Mouse (Mus musculus): ENCODE data around the gene Bmx. TPM values are rescaled to one million over a fixed set of nuclear protein-coding genes. Genes with fewer than 3 reads are reported as not detected.
A peak's percentile ranks its signal among the peaks of the same experiment; 100 is the strongest.

Gene Bmx
- 0.50 and 0.59 TPM in 2 replicates for polyA plus RNA-seq (2014; fragmentation: Nextera tagmentation; extraction: Ambion mirVana)

GRCm38 (mm10) chrX:164258057-164258456 is at the start of gene Bmx:
Gene Bmx (minus strand): TSS chrX:164258193.
- H3K4me3 ChIP-seq (replicated peaks; ENCODE audit: low read length), result no peak within 1 kb of the TSS
- 72% methylated on average over 8 of the region's 8 CpGs for WGBS

GRCm38 (mm10) chrX:164306250-164306649 is 48.3 kb upstream of the Bmx start:
- Histone ChIP-seq H3K4me2 (replicated peaks) (no peak overlapping the region), H3K27me3 (ENCODE audit: control insufficient read depth, insufficient read depth, low read length) (no peaks in the 10 kb centered on the region), H3K4me1 (replicated peaks; ENCODE audit: control insufficient read depth, insufficient read depth, low read length) (no peaks in the 10 kb centered on the region), H3K4me3 (replicated peaks; ENCODE audit: low read length) (no peak overlapping the region), H3K36me3 (replicated peaks; ENCODE audit: control insufficient read depth, insufficient read depth) (no peaks in the 10 kb centered on the region), H3K9me3 (ENCODE audit: control insufficient read depth, low read length) (no peaks in the 10 kb centered on the region), H3K9ac (no peak overlapping the region), H3K27ac (no peak overlapping the region)
- DNase-seq (ENCODE audit: low spot score), result no peak
- 71% methylated on average over 2 of the region's 2 CpGs for WGBS
- ATAC-seq (ENCODE audit: low FRiP score), result no peak

More at GRCm38 (mm10) chrX:164258057-164258456, at the start of gene Bmx:
- Histone ChIP-seq H3K9me3 (ENCODE audit: control insufficient read depth, low read length) (no peaks in the 10 kb centered on the region), H3K9ac (no peak within 1 kb of the TSS), H3K4me2 (replicated peaks) (no peak within 1 kb of the TSS), H3K27ac (no peak within 1 kb of the TSS), H3K36me3 (replicated peaks; ENCODE audit: control insufficient read depth, insufficient read depth) (no peaks in the 10 kb centered on the region), H3K27me3 (ENCODE audit: control insufficient read depth, insufficient read depth, low read length) (peaks cover 17% of the 10 kb centered on the region), H3K4me1 (replicated peaks; ENCODE audit: control insufficient read depth, insufficient read depth, low read length) (no peaks in the 10 kb centered on the region)
- ATAC-seq (ENCODE audit: low FRiP score), result no peak
- no peak for DNase-seq (ENCODE audit: low spot score)

GRCm38 (mm10) chrX:164291147-164291546 is 33.2 kb upstream of the Bmx start:
- Histone ChIP-seq H3K27me3 (ENCODE audit: control insufficient read depth, insufficient read depth, low read length) (0 out of 2 replicates have a peak, but pooled peaks cover 5% of the 10 kb centered on the region), H3K4me3 (replicated peaks; ENCODE audit: low read length) (no peak overlapping the region), H3K4me2 (replicated peaks) (no peak overlapping the region), H3K9ac (no peak overlapping the region), H3K27ac (no peak overlapping the region), H3K36me3 (replicated peaks; ENCODE audit: control insufficient read depth, insufficient read depth) (no peaks in the 10 kb centered on the region), H3K9me3 (ENCODE audit: control insufficient read depth, low read length) (no peaks in the 10 kb centered on the region), H3K4me1 (replicated peaks; ENCODE audit: control insufficient read depth, insufficient read depth, low read length) (no peaks in the 10 kb centered on the region)
- 72% methylated on average over 5 of the region's 5 CpGs for WGBS
- DNase-seq (ENCODE audit: low spot score) (no peak), ATAC-seq (ENCODE audit: low FRiP score) (no peak)

GRCm38 (mm10) chrX:164287077-164287476 is 29.1 kb upstream of the Bmx start:
- Histone ChIP-seq H3K36me3 (replicated peaks; ENCODE audit: control insufficient read depth, insufficient read depth) (no peaks in the 10 kb centered on the region), H3K27ac (no peak overlapping the region), H3K9me3 (ENCODE audit: control insufficient read depth, low read length) (no peaks in the 10 kb centered on the region), H3K27me3 (ENCODE audit: control insufficient read depth, insufficient read depth, low read length) (0 out of 2 replicates have a peak, but pooled peaks cover 5% of the 10 kb centered on the region), H3K4me3 (replicated peaks; ENCODE audit: low read length) (no peak overlapping the region), H3K9ac (no peak overlapping the region), H3K4me1 (replicated peaks; ENCODE audit: control insufficient read depth, insufficient read depth, low read length) (no peaks in the 10 kb centered on the region), H3K4me2 (replicated peaks) (no peak overlapping the region)
- ATAC-seq (ENCODE audit: low FRiP score) (no peak), DNase-seq (ENCODE audit: low spot score) (no peak)
- 60% methylated on average over 3 of the region's 3 CpGs for WGBS

GRCm38 (mm10) chrX:164283808-164284207 is 25.8 kb upstream of the Bmx start:
- Histone ChIP-seq H3K9me3 (ENCODE audit: control insufficient read depth, low read length) (no peaks in the 10 kb centered on the region), H3K4me2 (replicated peaks) (no peak overlapping the region), H3K9ac (no peak overlapping the region), H3K27me3 (ENCODE audit: control insufficient read depth, insufficient read depth, low read length) (peaks cover 5% of the 10 kb centered on the region; the same call in 1 of the 2 replicates), H3K4me1 (replicated peaks; ENCODE audit: control insufficient read depth, insufficient read depth, low read length) (no peaks in the 10 kb centered on the region), H3K27ac (no peak overlapping the region), H3K4me3 (replicated peaks; ENCODE audit: low read length) (no peak overlapping the region), H3K36me3 (replicated peaks; ENCODE audit: control insufficient read depth, insufficient read depth) (no peaks in the 10 kb centered on the region)
- no peak for ATAC-seq (ENCODE audit: low FRiP score)
- WGBS, result 86% methylated on average over 4 of the region's 4 CpGs
- DNase-seq (ENCODE audit: low spot score), result no peak

- DNase-seq (ENCODE audit: low spot score) (no peak), ATAC-seq (ENCODE audit: low FRiP score) (no peak)
- 83% methylated on average over 7 of the region's 7 CpGs for WGBS
- peaks cover 9% of the 10 kb centered on the region; the same call in 1 of the 2 replicates for H3K27me3 ChIP-seq (ENCODE audit: control insufficient read depth, insufficient read depth, low read length)
- no peaks in the 10 kb centered on the region for H3K9me3 ChIP-seq (ENCODE audit: control insufficient read depth, low read length)
- no peak overlapping the region for H3K9ac ChIP-seq
- H3K4me2 ChIP-seq (replicated peaks), result no peak overlapping the region
- no peak overlapping the region for H3K4me3 ChIP-seq (replicated peaks; ENCODE audit: low read length)
- H3K4me1 ChIP-seq (replicated peaks; ENCODE audit: control insufficient read depth, insufficient read depth, low read length), result no peaks in the 10 kb centered on the region
- H3K27ac ChIP-seq, result no peak overlapping the region
- H3K36me3 ChIP-seq (replicated peaks; ENCODE audit: control insufficient read depth, insufficient read depth), result no peaks in the 10 kb centered on the region
Measured at GRCm38 (mm10) chrX:164280918-164281647, 23.1 kb upstream of the Bmx start.

- Histone ChIP-seq H3K27ac (no peak overlapping the region), H3K9ac (no peak overlapping the region), H3K4me1 (replicated peaks; ENCODE audit: control insufficient read depth, insufficient read depth, low read length) (no peaks in the 10 kb centered on the region), H3K27me3 (ENCODE audit: control insufficient read depth, insufficient read depth, low read length) (0 out of 2 replicates have a peak, but pooled peaks cover 4% of the 10 kb centered on the region), H3K4me3 (replicated peaks; ENCODE audit: low read length) (no peak overlapping the region), H3K9me3 (ENCODE audit: control insufficient read depth, low read length) (no peaks in the 10 kb centered on the region), H3K4me2 (replicated peaks) (no peak overlapping the region), H3K36me3 (replicated peaks; ENCODE audit: control insufficient read depth, insufficient read depth) (no peaks in the 10 kb centered on the region)
- WGBS, result 73% methylated on average over 3 of the region's 3 CpGs
- DNase-seq (ENCODE audit: low spot score), result no peak
- no peak for ATAC-seq (ENCODE audit: low FRiP score)
Measured at GRCm38 (mm10) chrX:164275536-164275935, 17.5 kb upstream of the Bmx start.

GRCm38 (mm10) chrX:164270603-164271002 is 12.6 kb upstream of the Bmx start:
- WGBS, result 90% methylated on average over 3 of the region's 3 CpGs
- no peak for ATAC-seq (ENCODE audit: low FRiP score)

GRCm38 (mm10) chrX:164269285-164269761 is 11.3 kb upstream of the Bmx start, which contains the start of gene Pir:
Gene Pir (plus strand): TSS chrX:164269371.
- ATAC-seq (ENCODE audit: low FRiP score), result peak; percentile 83
- H3K4me2 ChIP-seq (replicated peaks), result peak within 1 kb of the TSS; percentile 53
- peak within 1 kb of the TSS; percentile 51 for H3K9ac ChIP-seq

More at GRCm38 (mm10) chrX:164270603-164271002, 12.6 kb upstream of the Bmx start:
- Histone ChIP-seq H3K9ac (no peak overlapping the region), H3K27ac (no peak overlapping the region), H3K4me3 (replicated peaks; ENCODE audit: low read length) (no peak overlapping the region), H3K27me3 (ENCODE audit: control insufficient read depth, insufficient read depth, low read length) (no peaks in the 10 kb centered on the region), H3K4me2 (replicated peaks) (no peak overlapping the region), H3K4me1 (replicated peaks; ENCODE audit: control insufficient read depth, insufficient read depth, low read length) (no peaks in the 10 kb centered on the region), H3K9me3 (ENCODE audit: control insufficient read depth, low read length) (no peaks in the 10 kb centered on the region), H3K36me3 (replicated peaks; ENCODE audit: control insufficient read depth, insufficient read depth) (no peaks in the 10 kb centered on the region)
- DNase-seq (ENCODE audit: low spot score), result no peak

More at GRCm38 (mm10) chrX:164269285-164269761, 11.3 kb upstream of the Bmx start, which contains the start of gene Pir:
- no peak for DNase-seq (ENCODE audit: low spot score)
- Histone ChIP-seq H3K9me3 (ENCODE audit: control insufficient read depth, low read length) (no peaks in the 10 kb centered on the region), H3K4me3 (replicated peaks; ENCODE audit: low read length) (peak within 1 kb of the TSS; percentile 29), H3K27me3 (ENCODE audit: control insufficient read depth, insufficient read depth, low read length) (no peaks in the 10 kb centered on the region), H3K36me3 (replicated peaks; ENCODE audit: control insufficient read depth, insufficient read depth) (no peaks in the 10 kb centered on the region), H3K4me1 (replicated peaks; ENCODE audit: control insufficient read depth, insufficient read depth, low read length) (no peaks in the 10 kb centered on the region), H3K27ac (no peak within 1 kb of the TSS)
- 15% methylated on average over 20 of the region's 20 CpGs for WGBS
